Mouse (Mus musculus): ENCODE data around the gene Wrap53.
"Not testable (repeated sequence)": the region's sequence is repeated elsewhere in the genome, so short reads cannot be mapped to it uniquely, and the experiment has no call there.

The Wrap53 gene

DNA sequence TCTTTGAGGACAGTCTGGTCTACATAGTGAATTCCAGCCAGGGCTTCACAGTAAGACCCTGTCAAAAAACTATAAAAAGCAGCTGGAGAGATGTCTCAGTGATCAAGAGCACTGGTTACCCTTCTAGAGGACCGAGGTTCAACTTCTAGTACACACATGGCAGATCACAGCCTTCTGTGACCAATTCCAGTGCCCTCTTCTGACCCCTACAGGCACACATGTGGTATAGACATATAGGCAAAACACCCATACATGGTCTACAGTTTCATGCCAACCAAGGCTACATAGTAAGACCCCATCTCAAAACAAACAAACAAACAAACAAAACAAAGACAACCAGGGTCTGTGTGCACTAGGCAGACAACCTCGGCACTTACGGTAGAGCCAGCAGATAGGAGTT, 4.8 kb downstream of the Wrap53 start:
- in situ Hi-C loops (cut with MboI, MseI): no loop called here

DNA sequence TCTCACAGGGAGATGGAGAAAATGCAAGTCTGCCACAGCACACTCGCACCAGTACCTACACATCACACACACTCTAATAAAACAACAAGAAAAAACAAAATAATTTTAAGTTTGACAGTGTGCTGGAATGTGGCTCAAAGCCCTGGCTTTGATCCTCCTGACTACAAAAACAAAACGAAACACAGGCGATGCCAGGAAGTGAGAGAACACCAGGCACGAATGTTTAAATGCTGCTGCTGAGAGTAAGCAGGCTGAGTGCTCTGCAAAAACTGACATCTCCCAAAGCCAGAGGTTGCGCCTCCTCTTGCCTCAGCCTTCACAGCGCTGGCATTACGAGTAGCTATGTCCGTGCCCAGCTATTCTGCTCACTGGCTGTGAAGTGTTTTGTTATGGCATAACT, 14.9 kb downstream of the Wrap53 start:
- in situ Hi-C loops (cut with MboI, MseI): no loop called here

DNA sequence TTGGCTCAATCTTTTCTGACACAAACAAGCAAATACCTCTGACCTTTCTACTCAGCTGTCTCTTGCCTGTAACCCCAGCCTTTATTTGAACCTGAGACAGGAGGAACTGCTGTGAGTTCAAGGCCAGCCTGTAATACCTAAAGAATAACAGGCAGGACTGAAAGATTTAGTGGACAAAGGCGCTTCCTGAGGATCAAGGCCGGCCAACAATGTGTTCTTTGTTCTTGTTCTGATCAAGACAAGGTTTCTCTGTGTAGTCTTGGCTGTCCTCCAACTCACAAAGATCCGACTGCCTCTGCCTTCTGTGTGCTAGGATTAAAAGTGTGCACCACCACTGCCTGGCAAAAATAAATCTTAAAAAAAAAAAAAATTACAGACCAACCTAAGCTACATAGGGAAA, 15.7 kb downstream of the Wrap53 start:
- in situ Hi-C loops (cut with MboI, MseI): no loop called here

DNA sequence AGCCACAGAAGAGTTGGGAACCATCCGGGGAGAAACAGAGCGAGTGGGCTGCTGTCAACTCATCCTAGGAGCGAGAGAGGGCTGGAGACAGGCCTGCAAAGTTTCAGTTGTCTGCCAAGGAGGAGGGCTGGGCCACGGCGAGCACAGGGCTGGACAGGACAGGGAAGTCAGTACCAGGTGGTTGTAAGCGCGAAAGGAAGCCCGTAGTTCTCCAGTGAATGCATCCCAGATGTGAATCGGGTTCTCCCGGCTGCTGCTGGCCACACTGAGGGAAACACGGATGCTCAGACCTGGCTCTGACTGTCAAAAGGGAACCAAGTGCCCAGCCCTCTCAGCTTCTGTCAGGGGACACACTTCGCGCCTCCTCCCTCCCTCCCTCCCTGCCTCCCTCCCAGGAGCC, 16.7 kb downstream of the Wrap53 start:
- in situ Hi-C loops (cut with MboI, MseI): no loop called here

DNA sequence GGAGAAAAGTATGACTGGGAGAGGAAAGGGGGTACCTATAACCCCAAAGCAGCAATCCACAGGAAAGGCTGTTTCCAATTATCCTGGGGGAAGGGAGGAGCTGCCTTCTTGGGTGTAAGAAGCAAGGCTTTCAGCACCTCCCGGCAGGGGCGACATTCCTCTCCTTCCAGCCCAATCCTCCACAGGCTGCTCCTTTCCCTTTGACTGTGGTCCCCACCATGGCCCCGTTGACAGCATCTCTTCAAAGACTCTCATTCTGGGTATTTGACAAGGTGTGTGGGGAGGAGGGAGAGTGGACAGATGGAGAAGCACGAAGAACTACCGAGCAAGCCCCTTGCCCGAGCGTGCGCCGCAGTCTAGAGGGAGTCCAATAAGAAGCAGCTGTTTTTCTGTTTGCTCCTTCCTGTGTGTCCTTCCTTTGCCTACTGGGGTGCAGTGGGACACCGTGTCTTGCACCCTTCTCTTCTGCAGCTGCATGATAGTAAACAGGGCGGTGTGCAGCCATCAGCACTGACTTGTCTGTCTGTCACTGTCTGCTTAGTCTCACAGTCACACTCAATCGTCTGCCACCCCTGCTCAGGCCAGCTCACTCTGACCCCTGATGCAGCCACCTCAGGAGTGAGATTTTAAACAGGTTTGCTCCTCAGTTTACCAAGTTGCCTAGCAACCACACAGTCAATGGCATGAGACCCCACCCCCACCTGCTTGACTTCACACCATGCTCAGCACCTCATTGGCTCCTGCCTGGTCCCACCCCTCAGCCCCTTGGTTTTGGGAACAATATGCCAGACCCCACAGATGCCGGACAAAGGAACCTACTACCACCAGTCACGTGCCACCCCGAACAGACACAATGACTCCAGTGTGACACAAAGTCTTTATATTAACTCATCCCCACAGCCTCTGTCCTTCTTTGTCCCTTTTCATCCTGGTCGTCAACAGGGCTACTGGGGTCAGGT, 18.9 kb downstream of the Wrap53 start:
- in situ Hi-C loops (cut with MboI, MseI): no loop called here

DNA sequence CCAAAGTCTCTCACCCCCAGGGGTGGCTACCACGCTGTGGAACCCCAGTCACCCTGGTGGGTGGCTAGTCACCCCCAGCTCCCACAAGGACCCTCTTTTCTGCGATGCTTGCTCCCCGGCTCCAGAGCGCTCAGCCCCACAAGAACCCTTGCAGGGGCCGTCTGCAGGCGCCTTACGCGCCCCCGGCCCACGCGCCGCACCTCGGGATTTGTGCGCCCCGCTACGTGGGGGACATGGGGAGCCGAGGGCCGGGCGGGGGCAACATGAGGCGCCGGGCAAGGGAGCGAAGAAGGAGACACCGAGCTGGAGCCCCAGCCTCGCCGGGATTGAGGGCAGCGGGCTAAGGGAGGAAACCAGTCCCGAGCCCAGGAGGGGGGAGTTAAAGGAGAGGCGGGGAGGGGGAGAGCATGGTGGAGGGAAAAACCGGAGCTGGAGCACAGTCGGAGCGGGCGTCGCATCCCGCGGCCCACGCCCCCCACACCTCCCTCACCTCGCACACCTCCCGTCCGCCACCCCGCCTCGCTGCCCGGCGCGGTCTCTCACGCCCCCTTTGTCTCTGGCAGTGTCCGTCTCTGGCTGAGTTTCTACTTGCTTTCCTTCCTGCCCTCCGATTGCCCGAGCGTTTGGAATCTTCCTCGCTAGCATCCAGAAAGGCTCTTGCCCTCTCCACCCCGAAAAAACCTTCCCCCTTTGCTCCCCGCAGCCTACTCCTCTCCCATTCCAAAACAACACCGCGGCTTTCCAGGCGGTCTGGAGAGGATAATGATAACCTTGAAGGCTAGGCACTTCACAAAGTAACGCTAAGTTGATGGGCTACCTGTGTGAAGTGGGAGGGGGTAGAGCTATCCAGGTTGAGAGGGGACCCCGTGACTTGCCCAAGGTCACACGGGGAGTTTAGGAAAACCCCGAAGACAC, 19.9 kb downstream of the Wrap53 start, which contains the start of gene Efnb3:
Efnb3 (minus strand) TSS at position 355 of the 915 bp plus-strand sequence.
- in situ Hi-C loops (cut with MboI, MseI): no loop called here

DNA sequence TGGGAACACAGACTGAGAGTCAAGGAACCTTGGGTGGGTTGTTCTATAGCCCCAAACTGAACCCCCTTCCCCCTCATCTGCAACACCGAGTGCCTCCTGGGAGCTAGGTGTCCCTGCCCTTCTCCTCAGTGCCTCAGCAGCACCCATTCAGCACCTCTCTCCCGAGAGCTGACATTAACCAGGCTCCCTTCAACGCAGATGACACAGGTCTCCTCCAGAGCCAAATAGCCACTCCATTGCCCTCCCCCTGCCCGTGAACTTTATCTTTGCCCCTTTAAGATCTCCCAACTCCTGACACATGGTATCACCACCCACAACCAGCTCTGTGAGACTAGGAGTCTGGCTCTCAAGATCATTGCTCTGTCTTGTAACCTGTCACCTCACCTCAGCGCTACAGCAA, 20.9 kb downstream of the Wrap53 start:
- in situ Hi-C loops (cut with MboI, MseI): no loop called here

DNA sequence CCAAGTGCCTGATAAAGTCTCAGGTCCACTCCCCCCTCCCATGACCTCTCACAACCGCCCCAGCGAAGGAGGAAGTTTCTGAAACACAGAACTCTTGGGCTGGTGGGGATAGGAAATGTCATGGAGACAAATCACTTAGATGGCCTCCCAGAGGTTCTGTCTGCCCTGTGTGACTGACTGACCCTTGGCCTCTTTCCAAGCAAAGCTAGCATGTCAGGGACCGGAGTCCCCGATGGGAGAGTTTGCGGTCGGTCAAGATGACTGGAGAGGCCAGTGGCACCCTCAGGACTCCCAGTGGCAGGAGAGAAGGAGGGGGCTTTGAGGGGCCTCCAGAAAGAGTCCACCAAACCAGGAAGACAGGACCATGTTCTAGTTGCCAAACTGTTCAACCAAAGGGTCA, 21.3 kb downstream of the Wrap53 start:
- in situ Hi-C loops (cut with MboI, MseI): no loop called here

DNA sequence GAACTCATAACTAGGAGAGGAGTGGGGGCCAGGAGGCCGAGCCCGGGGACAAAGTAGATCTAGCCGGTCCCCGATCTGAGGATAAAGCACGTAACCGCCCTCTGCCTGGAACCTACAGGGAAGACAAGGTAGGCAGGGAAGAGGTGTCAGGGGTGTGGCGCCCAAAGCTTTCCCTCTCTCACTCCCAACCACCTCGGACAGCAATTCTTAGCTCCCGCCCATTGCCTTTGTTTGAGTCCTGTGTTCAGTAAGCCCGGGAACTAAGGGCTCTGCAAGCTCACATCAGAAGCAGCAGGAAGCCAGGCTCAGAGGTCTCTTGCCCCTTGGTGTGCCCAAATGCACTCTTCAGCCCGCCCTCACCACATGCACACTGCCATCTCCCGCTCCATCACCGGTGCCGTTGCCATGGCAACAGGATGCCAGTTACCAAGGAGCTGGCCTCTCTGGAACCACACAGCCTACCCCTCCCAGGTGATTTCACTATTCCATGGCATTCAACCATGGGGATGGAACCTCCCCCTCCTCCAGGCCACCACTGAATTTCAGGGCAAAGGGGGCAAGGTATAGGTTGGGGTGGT, 22.6 kb downstream of the Wrap53 start:
- in situ Hi-C loops (cut with MboI, MseI): no loop called here

DNA sequence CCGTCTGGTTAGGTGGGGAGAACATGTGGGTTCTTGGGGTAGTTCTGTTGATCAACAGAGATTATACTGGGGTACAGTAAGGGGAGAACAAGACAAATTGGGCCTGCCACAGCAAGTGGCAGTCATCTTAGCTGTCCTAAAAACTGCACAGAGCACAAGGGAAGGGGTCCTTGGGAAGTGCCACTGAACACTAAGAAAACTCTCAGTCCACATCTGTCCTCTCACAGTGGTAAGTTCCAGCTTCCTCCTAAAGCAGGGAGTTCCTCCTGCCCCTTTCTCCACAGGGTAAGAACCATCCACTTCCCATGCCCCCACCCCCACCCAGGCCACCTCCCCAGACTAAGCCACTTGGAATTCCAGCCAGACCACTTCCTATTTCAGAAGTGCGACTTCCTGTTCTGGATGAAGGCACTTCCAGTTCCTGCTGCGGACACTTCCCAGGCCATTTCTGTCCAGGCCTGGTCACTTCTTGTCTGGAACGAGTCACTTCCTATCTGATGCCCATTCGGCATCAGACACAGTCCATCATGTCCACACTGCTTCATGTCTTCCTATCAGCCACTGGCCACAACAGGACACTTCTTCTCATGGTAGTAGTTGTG, 25.4 kb downstream of the Wrap53 start:
- in situ Hi-C loops (cut with MboI, MseI): no loop called here

DNA sequence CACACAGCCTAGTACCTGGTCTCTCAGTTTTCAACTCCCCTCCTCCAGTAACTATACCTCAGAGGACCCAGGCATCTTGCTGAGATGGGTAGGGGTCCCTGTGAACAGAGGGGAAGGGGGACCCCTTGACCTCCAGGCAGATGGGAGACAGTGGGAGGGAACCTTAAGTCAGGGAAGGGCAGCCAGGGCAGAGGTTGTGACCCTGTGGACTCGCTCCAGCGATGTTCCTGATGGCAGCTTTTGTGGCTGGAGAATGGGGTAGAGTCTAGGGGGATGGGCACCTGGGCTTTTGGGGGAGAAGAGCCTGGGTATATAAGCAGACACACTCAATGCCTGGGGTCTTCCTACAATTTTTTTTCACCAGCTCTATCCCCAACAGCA, 26.7 kb downstream of the Wrap53 start:
- in situ Hi-C loops (cut with MboI, MseI): no loop called here

DNA sequence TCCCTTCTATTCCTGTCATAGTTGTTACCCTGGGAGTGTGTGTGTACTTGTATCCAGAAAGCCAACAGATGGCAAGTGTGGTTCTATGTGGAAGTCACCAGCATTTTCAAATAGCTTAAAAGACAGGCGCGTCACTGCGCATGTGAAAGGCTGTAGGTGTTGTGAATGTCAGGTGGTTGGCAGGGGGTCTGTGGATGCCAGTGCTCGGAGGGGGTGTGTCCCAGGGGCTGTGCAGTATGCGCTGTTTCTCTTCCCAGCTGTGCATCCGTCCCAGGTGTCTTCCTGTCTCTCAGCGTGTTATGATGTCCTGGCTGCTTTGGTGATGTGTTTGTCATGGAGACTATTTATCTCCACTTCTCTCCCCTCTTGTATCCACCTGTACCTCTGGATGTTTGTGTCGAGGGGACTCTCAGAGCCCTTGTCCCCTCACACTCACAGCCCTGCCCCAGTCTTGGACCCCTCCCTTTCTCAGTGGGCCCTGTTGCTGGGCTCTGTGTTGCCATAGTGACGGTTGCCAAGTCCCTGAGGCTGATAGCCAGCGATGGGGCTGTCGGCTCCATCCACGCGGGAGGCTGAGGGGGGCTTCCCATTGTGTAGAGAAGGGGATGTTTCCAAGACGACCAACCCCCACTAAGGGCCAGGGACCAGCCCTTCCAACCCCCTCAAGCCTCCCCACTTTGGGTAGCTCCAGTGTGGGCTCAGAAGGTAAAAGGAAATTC, 27.3 kb downstream of the Wrap53 start:
- in situ Hi-C loops (cut with MboI, MseI): no loop called here

DNA sequence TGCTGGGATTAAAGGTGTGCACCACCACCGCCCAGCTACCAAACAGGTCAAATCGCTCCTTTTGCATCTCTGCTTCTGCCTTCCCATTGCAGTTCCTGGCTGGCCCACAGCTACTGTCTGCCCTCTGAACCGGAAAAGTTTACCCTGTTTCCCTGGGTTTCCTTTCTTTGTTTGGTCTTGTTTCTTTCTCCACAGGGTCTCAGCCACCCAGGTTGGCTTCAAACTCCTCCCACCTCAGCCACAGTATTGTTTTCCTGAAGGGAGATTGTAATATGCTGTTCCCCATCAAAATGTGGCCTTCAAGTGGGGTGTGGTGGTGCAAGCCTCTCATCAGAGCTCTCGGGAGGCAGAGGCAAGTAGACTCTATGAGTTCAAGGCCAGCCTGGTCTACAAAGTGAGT, 28.7 kb downstream of the Wrap53 start:
- in situ Hi-C loops (cut with MboI, MseI): no loop called here

DNA sequence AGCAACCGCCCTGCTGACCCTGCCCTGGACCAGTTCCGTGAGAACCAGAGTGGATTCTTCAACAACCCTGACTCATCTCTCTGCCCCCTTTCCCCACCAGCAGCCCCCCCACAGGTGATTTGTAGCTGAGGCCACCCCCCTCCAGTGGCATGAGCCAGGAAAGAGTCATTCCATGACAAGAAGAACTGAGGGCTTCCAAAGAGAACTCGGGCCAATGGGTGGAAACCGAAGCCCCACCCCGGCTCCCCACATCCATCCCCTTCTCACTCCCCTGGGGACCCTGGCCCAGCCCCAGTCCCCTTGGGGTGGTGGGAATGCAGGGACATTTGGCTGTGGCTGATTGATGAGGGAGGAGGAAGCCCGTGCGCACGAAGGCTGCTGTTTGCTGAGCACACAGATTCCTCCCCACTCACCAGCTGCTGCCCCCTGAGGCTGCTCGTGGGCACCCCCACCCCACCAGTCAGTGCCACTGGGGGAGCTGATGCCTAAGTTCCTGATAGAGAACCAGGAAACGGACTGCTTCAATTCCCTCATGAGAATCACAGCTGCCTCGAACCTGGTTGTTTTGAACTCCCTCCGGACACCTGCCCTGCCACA, 30.9 kb downstream of the Wrap53 start, which contains the start of gene Dnah2:
Dnah2 (minus strand) TSS at position 51 of the 597 bp plus-strand sequence.
- in situ Hi-C loops (cut with MboI, MseI): no loop called here

DNA sequence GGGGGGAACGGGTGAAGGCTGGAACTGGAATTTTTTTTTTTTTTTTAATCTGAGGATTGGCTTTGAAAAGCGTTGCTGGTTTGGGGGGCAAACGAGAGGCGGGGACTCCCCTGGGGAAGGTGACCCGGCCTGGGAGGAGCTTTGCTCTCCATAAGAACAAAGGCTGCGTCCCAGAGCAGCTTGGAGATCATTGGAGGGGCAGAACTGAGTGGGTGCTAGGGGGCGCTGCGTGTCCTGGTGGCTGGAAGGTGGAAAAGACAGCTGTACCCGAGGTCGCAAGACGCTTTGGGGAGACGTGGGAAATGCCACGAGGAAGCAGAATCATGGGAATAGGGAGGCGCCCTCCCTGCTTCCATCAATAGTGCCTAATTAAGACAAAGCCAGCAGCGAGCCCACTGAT, 33.0 kb downstream of the Wrap53 start:
- in situ Hi-C loops (cut with MboI, MseI): no loop called here

DNA sequence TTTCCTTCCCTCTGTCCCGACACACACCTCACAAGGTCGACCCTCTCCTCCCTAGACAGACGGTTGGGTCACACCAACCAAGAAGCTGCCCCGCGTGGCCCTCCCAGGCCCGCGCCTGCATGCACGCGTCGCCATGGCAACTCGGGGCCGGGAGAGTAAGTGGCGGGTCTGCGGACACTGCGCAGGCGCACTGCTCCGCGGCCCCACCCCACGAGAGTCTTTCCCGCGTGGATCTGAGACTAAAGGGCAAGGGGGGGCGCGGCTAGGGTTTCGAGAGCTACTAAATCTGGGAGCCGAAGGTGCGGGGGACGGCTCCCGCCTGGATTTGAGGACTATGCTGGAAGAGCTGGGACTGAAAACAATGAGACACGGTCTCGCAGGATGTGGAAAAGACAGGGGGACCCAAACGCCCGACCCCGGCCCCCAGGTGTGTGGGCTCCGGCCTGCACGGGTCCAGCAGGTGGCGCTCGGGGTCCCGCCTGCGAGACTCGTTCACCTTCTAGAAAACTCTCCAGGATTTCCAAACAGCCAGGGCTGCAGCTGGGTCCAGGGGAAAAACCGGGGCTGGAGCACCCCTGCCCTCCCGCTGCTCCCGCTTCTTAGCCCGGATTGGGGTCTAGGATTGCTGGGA, 33.5 kb downstream of the Wrap53 start:
- in situ Hi-C loops (cut with MboI, MseI): no loop called here

DNA sequence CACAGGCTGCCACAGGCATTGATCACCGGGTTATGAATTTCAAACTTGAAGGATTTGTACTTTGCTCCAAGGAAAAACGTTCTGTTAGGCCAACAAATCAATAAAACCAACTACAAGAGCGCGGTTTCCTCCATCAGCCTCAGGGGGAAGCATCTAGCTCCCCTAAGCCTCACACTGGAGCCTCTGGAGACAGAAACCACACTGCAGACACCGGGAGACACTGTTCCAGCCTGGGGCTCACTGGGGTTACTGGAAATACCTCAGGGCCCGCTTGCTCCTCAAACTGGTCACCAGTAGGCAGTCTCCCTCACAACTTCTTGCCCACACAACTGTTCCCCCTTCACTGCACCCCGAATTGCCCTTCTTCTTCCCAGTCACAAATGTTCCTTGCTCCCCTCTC, 34.1 kb downstream of the Wrap53 start:
- in situ Hi-C loops (cut with MboI, MseI): no loop called here

DNA sequence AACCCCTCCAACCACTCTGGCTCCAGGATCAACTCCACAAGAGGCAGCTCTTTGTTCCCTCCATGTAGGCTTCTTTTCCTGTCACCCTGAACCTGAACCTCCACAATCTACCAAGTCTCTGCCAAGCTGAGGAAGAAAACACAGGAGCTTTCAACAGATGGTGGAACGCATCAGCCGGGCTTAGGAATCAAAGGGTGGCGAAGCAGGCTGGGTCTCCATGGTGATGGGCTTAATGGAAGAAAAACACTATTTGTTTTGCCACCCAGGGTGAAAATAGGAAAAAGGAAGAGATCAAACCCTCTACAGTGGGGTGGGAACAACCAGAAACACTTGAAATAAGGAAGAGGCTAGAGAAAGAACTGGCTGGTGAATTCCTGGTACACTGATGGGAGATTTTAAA, 36.5 kb downstream of the Wrap53 start:
- in situ Hi-C loops (cut with MboI, MseI): no loop called here

DNA sequence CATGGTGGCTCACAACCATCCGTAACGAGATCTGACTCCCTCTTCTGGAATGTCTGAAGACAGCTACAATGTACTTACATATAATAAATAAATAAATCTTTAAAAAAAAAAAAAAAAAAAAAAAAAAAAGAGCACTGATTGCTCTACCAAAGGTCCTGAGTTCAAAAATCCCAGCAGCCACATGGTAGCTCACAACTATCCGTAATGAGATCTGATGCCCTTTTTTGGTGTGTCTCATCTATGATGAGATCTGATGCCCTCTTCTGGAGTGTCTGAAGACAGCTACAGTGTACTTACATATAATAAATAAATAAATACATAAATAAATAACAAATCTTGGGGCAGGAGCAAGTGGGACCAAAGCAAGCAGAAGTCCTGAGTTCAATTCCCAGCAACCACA, 38.3 kb downstream of the Wrap53 start:
- in situ Hi-C loops (cut with MboI, MseI): not testable (repeated sequence)

DNA sequence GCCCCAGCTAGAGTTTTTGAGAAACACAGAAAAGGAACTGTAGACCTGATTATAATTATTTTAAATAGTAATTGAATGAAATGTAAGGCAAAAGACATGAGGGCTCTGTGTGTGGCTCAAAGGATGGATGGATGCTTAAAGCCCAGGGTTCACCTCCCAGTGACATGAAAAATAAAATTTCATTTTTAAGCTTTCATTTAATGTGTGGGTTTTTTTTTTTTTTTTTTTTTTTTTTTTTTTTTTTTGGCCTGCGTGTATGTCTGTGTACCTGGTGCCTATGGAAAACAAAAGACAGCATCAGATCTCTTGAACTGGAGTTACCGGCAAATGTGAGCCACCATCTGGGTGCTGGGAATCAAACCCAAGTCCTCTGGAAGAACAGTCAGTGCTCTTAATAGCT, 39.4 kb downstream of the Wrap53 start:
- in situ Hi-C loops (cut with MboI, MseI): no loop called here
